Mouse (Mus musculus) G1E (cell line): ENCODE results near the gene Cers6.

Experiments
- CTCF ChIP-seq: IDR thresholded peaks from 2 replicates; pipeline ENCODE4 v1.5.1; 2012; ENCODE audit warnings: low read depth, low read length, inconsistent platforms, mixed read lengths
- GATA1 ChIP-seq: IDR thresholded peaks from 2 replicates; pipeline ENCODE4 v1.6.1; 2012; ENCODE audit warnings: borderline replicate concordance, low read length, inconsistent platforms, mixed read lengths
- GATA2 ChIP-seq: IDR thresholded peaks from 2 replicates; pipeline ENCODE4 v1.6.1; 2012; ENCODE audit warnings: low read depth, low read length, inconsistent platforms, borderline replicate concordance
- POLR2AphosphoS5 ChIP-seq: IDR thresholded peaks from 2 replicates; pipeline ENCODE4 v1.6.1; 2012; ENCODE audit warnings: low read depth, low read length, inconsistent platforms; ENCODE audit not compliant: insufficient replicate concordance
- TAL1 ChIP-seq: conservative IDR thresholded peaks from 2 replicates; pipeline ENCODE4 v1.6.1; 2012; ENCODE audit warnings: low read depth, low read length, inconsistent platforms, mixed read lengths

- TF ChIP-seq GATA1 (no peak), CTCF (no peak), POLR2AphosphoS5 (no peak), TAL1 (no peak), GATA2 (no peak)
Observed at GRCm38 (mm10) chr2:69121681-69122080, 260.4 kb downstream of the Cers6 start.
